Mouse (Mus musculus) adrenal gland, adult 2 months (tissue): Measurements from ENCODE around the gene Abt1. TPM values are rescaled to one million over a fixed set of nuclear protein-coding genes. Genes with fewer than 3 reads are reported as not detected.
A peak's percentile ranks its signal among the peaks of the same experiment; 100 is the strongest.

ENCODE experiments used
- DNase-seq: peaks from one replicate; pipeline ENCODE4 v3.0.0; 2021
- long read RNA-seq: library from polyadenylated mRNA; stranded (forward); transcript quantifications from one replicate; pipeline ENCODE4 v2.0.0, GENCODE M21; 2021
- polyA plus RNA-seq: library from polyadenylated mRNA; depleted of rRNA; stranded (reverse); fragments of >200 nt; gene quantifications from 2 replicates; pipeline ENCODE4 v1.2.3, GENCODE M21; 2012; rRNA removed
- total RNA-seq, 2 experiments: library from RNA; stranded (reverse); gene quantifications; 2 replicates each; pipeline ENCODE4 v1.2.3; 2021

The Abt1 gene
- 1 to 10 TPM; 7.0 to 8.5 TPM for total RNA-seq
- polyA plus RNA-seq, result 1.1 TPM in 2 replicates
- long read RNA-seq, full-length matches to known transcripts, result 11 of 11 reads
- long read RNA-seq, partial matches to known transcripts, result 0 of 11 reads
- long read RNA-seq, other reads (novel, unspliced or antisense), result 0 of 11 reads

- peak; percentile 94 for DNase-seq
Observed at GRCm38 (mm10) chr13:23423286-23424051, at the start of gene Abt1. Abt1 (minus strand) TSS chr13:23423866.

- DNase-seq, result peak; percentile 82
Observed at GRCm38 (mm10) chr13:23466911-23467310, 43.2 kb upstream of the Abt1 start.

- DNase-seq, result no peak
Observed at GRCm38 (mm10) chr13:23466306-23466705, 42.6 kb upstream of the Abt1 start.

- peak; percentile 4 for DNase-seq
Observed at GRCm38 (mm10) chr13:23465600-23466109, 42.0 kb upstream of the Abt1 start, which contains the start of gene Btn1a1. Btn1a1 (minus strand) TSS chr13:23465901.

GRCm38 (mm10) chr13:23464841-23465366 is 41.2 kb upstream of the Abt1 start:
- DNase-seq, result no peak

- peak; percentile 60 for DNase-seq
Observed at GRCm38 (mm10) chr13:23464224-23464637, 40.6 kb upstream of the Abt1 start.

GRCm38 (mm10) chr13:23463381-23464223 is 39.9 kb upstream of the Abt1 start:
- DNase-seq, result peak; percentile 90

- DNase-seq, result no peak
Observed at GRCm38 (mm10) chr13:23462669-23463068, 39.0 kb upstream of the Abt1 start.

- DNase-seq, result no peak
Observed at GRCm38 (mm10) chr13:23462063-23462462, 38.4 kb upstream of the Abt1 start.

- no peak for DNase-seq
Observed at GRCm38 (mm10) chr13:23459264-23459846, 35.7 kb upstream of the Abt1 start.

GRCm38 (mm10) chr13:23453926-23454325 is 30.3 kb upstream of the Abt1 start:
- no peak for DNase-seq

GRCm38 (mm10) chr13:23453362-23453862 is 29.7 kb upstream of the Abt1 start:
- DNase-seq, result peak; percentile 88

- DNase-seq, result peak; percentile 93
Observed at GRCm38 (mm10) chr13:23450398-23450797, 26.7 kb upstream of the Abt1 start.

- DNase-seq, result peak; percentile 73
Observed at GRCm38 (mm10) chr13:23449235-23450095, 25.8 kb upstream of the Abt1 start.

GRCm38 (mm10) chr13:23448758-23449157 is 25.1 kb upstream of the Abt1 start:
- no peak for DNase-seq

- DNase-seq, result peak; percentile 87
Observed at GRCm38 (mm10) chr13:23446498-23446952, 22.9 kb upstream of the Abt1 start.

GRCm38 (mm10) chr13:23445561-23446320 is 22.1 kb upstream of the Abt1 start:
- peak; percentile 91 for DNase-seq

GRCm38 (mm10) chr13:23445156-23445555 is 21.5 kb upstream of the Abt1 start:
- no peak for DNase-seq

- no peak for DNase-seq
Observed at GRCm38 (mm10) chr13:23444451-23444850, 20.8 kb upstream of the Abt1 start.

GRCm38 (mm10) chr13:23439901-23440300 is 16.2 kb upstream of the Abt1 start:
- DNase-seq, result no peak
